Mouse (Mus musculus): ENCODE data around the gene Cwc27.
A peak's percentile ranks its signal among the peaks of the same experiment; 100 is the strongest.

Cwc27 gene

DNA sequence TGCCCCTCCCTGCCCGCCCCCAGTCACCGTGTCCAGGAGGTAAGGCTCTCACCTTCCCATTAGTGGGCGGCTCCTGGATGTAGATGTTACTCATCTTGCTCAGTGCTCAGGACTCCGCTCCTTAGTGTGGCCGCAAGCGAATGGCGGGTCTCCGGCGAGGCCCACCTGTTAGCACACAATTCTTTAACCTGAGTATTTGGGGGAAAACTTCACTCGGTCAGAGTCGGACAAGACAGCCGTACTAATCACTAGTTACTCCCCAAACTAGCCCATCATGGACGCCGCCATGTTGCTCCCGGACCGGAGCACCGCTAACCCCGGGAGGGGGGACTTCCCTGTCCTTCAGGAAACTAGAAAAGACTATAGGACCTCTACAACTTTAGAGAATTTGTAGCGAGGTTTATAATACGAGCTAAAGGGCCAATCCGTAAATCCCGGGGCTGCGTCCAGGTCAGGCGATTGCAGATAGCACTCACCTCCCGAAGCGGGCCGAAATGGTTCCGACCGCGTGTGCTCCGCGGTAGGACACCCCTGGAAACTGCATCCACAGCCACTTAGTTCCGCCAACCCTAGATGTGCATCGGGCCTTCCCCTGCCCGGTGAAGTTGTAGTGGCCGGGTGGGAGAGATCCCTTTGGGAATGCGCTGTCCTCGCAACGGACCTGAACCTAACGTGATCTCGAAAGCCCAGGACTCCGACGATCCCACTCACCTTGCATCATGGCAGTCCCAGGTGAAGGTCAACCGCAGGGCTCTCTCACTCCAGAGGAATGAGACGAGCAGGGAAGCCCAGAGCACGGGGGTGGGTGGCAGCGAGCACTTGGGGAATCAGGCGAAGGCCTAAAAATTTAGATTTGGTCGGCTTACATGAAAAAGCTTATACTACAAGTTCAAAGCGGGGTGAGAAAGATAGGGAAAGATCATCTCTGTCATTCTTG lies at the start of gene Cwc27:
Gene Cwc27, minus strand, starts transcription at position 508 of the 937 bp plus-strand sequence.
- DNase-seq = peak; percentile 86

DNA sequence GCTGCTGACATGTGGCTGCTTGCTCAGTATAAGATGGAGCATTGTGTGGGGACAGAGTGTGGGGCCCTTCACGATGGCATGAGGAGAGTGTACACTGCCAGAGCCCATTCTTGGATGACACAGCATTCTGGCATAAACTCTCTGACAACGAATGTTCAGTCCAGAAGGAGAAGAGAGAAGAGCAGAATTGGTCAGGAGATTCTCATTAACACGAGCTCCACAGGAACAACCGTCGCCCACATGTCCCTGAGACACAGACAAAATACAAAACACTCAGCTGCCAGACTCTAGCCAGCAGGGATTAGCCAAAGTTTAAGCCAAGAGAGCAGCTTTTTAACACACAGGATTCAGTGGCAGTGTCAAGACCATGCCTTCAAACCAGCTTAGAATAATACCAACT lies 49.8 kb upstream of the Cwc27 start:
- DNase-seq = no peak

DNA sequence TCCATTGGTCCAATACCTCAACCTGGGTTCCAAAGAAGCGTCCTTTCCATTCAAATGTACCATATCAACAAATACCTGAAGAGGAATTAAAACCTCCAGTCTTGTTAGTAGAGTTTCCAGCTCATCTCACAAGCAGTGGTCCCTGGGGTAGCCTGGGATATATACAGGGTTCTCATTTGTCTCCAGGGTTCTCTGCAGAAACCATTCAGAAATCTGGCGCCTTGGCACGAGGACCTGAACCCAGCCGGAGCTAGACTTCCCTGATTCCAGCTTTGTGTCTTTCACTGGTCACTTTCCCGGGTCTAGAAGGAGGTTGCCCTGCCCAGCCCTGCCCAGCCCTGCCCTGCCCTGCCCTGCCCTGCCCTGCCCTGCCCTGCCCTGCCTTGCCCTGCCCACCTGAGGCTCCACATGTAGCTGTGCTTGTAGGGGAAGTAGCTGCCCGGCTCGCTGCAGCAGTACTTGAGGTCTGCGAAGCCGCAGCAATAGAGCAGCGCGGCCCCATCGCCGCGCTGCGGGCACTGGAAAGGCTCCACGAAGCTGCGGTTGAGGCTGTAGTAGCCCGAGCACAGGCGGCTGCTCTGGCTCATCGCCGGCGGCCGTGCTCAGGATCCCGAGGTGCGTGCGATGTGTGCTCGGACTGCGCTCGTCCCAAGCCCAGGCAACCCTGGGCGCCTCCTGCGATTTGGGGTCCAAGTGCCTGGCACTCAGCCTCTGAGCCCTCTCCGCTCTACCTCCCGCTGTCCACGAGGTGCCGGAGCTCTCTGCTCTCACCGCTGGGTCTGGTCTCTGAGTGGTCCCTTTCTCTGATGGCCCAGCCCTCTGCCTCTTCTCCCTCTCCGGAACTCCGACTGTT lies 46.4 kb upstream of the Cwc27 start, which contains the start of gene Shisal2b:
Gene Shisal2b, minus strand, starts transcription at position 767 of the 853 bp plus-strand sequence.
- peak; percentile 10 for DNase-seq

DNA sequence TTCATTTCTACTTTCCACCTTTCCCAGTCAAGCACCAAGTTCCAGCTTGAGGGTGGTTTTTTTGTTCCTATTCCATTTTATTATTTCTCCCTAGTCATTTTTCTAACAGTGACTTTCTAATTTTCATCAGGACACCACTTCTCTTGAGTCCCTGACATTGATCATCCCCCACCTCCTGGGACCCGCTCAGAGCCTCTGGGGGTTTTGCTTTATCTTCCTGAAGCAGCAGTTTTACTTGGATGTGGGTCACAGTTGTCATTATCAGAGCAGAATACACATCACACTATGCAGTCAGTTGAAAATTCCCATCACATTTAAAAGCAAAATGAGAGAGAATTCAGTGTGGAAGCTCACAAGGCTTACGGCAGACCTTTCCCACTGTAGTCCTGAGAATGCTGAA lies 36.7 kb upstream of the Cwc27 start:
- no peak for DNase-seq

DNA sequence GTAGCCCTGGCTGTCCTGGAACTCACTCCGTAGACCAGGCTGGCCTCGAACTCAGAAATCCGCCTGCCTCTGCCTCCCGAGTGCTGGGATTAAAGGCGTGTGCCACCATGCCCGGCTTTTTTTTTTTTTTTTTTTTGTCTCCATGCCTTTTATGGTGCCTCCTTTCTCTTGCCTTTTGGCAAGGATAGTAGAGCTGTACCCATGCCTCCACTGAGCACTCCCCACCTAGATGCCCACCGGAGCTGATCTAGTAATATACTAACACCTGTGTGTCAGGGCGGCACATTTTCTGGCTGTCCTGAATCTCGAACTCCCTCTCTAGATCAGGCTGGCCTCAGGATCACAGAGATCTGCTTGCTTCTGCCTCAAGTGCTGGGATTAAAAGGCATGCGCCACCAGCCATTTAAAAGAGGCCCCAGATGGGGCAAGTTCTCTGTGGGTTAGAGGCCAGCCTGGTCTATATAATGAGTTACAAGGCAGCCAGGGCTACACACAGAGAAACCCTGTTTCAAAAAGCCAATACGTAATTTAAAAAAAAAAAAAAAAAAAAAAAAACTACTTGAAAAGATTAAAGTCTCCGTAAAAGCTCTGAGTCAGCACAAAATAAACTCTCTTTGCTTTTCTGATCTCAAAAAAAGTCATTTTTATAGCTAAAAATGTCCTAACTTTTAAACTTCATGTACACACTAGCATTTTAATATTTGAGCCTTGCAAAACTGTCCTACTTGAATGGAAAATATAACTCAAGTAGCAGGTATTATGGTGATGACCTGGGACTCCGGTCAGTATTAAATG lies 26.6 kb upstream of the Cwc27 start:
- DNase-seq = no peak

DNA sequence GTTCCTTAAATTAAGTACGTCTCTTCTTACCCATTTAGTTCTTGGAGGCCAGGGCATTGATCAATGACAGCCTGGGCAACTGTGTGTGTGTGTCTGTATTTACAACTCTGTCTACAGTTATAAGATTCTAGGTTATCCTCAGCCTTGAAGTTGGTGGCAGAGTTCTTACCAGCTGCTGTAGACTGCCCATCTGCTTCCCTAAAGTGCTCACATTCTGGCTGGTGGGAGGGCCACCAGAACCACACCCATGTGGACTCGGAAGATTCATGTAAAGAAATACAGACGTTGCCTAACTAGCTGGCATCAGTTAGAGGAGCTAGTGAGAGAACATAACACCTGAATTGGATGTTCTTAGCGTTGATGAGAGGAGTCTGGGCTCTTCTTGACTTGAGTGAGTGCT lies 25.0 kb upstream of the Cwc27 start:
- DNase-seq = no peak

DNA sequence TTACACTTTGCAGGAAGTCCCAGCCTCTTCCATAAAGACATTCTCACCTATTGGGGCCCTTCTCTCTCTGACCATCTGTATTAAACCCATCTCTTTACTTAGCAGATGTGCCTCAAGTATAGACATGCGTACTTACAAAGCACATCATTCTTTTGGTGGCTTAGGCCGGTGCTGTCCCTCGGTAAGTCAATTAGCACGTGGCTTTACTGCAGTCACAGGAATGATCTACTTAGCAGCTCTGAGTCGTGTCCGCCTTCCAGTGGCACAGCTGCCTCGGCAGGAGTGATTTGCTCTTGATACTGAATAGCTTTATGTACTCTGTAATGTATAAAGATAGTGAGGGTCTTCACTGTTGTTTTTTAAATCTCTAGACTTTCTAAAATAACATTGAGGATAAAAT lies 20.7 kb upstream of the Cwc27 start:
- DNase-seq = no peak

DNA sequence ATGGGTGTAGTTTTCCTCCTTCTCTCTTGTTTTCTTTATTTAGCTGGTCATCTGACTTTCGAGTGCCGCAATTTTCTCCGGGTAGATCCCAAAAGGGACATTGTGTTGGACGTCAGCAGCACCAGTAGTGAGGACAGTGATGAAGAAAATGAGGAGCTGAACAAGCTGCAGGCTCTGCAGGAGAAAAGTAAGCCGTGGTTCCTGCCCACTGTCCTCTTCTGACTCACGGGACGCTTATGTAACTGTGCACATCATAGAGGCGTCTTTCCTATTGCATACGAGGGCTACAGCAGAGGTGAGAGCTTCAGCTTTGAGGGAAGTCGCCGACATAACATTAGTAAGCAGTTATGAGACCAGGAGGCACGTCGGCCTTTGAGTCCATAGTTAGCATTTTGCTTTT lies 15.9 kb upstream of the Cwc27 start:
- DNase-seq = no peak

DNA sequence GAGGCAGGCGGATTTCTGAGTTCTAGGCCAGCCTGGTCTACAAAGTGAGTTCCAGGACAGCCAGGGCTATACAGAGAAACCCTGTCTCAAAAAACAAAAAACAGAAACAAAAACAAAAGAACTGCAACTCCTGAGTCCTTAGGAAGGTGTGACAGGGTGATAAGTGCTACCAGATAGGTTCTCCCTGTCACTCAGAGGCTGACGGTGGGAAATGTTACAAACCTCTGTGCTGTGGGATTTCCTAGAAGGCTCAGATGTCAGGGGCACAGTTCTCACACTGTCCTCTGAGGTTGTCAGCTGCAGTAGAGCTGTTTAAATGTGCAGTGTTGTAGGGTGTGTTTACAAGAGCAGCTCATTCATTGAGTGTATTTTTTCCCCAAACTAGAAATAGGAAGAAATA lies 8.5 kb upstream of the Cwc27 start:
- no peak for DNase-seq

DNA sequence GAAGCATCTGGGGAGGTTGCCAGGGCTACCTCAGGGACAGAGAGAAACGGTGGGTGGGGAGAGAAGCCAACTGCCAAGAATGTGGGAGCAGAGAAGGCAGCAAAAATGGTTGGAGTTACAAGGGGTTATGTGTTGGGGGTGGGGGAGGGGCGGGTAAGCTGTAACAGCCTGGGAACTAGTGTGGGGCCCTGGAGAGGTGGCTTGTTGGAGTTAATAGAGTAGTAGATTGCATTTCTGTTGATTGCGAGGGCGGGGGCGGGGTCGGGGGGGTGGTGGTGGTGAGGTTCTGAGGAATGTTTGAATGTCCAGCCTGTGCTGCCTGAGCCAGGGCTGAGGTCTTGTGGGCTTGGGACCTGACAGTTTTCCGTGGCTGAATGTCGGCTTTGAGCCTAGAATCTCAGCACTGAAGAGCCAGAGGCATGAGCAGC lies 5.5 kb upstream of the Cwc27 start:
- DNase-seq = no peak

DNA sequence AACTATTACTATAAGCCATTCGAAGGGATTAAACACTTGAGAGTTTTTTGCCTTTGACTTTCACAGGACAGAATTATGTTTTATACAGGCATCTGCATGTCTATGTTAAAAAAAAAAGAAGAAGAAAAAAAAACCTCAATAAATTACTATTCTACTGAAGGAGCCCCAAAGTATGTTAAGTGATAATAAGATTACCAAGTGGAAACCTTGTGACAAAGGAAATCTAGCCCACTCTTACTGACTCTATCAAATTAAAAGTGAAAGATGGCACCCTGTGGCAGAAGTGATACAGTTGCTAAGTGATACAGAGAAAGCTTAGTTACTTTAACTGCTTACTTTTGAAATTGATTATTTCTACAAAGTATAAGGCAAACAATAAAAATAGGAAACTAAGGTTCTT lies 5.0 kb upstream of the Cwc27 start:
- no peak for DNase-seq

DNA sequence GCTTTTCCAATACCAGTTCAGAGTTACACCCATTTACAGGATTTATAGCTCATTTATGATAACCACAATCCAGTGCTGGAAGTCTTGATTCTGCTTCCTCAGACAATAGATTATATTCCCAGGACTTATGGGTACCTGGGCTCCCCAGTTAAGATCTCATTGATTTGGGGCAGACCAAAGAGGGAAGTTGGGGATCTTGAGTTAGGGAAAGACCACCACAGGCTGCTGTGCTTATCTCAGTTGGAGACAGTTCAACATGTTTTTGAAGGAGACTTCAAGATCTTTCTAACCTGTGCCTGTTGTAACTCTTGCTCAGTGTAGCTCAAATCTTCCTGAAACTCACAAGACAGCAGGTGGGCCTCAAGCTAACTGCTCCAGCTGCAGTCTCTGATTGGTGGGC lies 4.2 kb upstream of the Cwc27 start:
- DNase-seq = no peak

DNA sequence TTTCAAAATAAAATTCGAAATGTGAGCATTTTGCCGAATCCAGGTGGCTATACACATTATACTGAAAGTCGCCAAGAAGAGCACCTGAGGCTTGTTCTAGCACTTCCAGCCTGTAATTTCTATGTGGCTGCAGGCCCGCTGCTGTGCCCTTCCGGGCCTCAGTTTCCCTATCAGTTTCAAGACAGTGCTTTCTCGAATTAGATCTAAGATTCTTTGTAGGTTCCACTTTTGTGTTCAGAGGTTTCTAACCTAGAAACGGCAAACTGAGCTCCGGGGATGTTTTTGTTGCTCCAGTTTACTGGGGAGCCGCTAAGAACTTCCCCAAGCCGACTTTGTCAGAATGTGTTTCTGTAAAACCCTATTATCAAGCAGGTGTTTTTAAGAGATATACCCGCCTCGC lies 754 bp upstream of the Cwc27 start:
- no peak for DNase-seq

DNA sequence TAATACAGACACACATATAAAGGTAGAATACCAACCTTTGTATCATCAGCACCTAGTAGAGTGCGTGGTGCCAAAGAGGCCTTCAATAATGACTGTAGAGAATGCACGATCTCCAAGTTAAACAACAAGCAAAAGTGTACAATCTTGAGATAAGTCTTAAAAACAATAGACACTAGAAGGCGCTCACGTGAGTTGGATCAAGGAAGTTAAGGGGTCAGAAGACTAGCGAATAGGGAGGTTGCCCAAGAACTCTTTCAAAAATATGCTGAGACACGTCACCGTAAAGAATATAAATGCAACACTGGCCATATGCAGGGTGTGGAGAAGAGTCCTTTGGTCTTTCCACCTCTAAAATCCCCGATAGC lies 690 bp downstream of the Cwc27 start:
- DNase-seq = peak; percentile 17

DNA sequence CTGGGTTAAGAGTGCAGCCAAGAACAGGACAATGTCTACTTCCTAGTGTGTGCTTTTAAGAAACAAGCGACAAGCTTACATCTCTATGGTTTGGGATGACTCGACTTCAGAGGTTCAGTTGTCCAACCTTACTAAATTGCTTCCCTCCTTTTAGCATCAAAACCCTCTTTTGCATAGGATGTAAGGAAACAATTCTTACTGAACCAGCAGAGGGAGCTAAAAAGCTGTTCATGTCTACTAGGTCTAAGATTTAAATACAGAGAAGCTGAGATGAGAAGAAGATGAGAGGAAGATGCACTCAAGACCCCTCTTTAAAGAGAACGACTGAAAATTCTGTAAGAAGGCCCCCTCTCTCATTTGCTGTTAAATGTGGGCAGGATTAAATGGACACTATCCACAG lies 11.3 kb downstream of the Cwc27 start:
- peak; percentile 22 for DNase-seq

DNA sequence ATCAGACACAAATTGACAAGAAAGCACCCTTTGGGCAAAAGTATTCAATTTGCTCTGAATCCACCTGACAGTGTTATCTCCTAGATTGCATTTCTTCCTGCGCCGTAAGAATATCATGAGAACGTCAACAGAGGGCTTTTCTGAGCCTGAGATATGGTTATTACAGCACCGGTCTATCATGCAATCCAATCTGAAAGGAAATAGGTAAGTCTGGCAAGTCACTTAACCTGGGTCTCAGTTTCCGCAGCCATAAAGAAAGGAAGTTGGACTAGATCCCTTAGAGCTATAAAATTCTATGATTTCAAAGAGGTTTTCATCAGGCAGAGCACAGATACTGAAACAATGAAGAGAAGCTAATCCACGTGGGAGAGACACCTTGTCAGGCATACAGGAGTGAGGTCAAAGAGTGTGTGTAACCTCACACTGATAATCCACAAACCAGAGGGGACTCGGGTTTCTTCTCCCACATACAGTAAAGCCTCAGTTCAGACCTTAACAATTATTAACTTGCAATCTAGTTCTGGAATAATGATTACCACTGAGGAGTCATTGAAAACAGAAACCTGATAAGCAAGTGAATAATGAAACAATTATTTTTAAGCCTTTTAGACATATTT lies 17.3 kb downstream of the Cwc27 start:
- DNase-seq = no peak

DNA sequence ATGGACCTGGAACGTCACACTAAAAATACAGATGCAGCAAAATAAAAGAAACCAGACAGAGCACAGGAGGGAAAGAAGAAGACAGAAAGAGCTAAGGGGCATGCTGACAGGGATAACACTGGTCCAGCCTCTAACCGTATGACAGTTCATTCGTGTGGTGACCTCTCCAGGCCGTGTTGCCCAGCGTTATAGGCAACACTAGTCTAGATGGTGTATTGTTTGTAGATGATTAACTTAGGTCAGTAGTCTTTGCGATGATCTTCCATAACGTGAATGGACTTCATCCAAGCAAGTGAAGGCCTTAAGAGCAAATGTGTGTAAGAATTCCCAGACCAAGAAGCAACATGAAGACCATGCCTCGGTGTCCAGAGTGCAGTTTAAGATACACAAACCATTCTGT lies 17.9 kb downstream of the Cwc27 start:
- DNase-seq = no peak

DNA sequence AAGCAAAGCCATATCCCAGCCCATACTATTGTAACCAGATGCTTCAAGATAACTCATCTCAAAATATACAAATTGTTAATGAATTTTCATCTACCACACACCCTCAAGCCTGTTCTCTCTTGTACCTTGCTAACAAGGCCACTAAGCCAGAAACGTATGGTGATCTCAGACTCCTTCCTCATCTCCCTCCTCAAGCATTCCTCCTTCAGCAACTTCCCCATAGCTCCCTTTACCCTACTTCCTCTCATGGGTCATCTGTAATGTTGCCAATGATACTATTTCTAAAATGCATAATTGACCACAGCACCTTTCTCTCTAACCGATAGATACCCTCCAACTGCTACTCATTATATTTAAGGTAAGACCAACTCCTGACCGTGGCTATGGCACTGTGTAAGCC lies 22.5 kb downstream of the Cwc27 start:
- no peak for DNase-seq

DNA sequence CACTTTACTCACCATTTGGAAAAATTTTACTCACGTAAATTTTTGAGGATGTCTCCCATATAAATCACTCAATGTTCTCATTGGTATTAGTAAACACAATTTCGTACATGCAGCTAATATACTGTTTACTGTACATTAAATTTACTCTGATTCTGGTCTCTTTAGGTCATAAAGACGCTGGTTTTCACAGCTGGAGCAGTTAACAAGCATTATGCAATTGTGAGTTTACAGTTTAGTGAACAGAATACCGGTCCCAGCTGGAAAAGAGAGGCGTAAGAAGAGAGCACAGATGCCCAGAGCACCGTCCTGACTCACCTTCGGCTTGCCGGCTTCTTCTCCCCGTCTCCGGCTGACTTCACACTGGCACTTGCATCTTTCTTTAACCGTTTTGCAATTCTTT lies 24.8 kb downstream of the Cwc27 start, which contains the start of gene Srek1ip1:
Gene Srek1ip1, plus strand, starts transcription at position 301 of the 400 bp plus-strand sequence.
- DNase-seq = no peak

DNA sequence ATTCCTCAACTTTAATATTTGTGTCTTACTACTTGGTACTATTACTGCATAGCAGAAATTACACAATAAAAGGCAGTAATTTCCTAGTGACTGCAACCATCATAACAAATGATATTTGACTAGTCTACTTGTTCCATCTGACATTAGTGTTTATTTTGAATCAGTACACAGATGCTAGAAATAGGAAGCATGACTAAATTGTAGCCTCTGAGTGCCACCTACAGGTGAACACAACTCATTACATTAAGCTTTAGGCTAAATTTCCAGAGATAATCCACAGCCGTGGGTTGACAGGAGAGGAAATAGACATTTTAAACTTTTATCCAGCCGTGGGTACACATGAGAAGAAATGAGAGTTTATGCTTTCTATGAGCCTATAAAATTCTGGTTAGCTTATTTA lies 27.3 kb downstream of the Cwc27 start:
- DNase-seq = peak; percentile 44

DNA sequence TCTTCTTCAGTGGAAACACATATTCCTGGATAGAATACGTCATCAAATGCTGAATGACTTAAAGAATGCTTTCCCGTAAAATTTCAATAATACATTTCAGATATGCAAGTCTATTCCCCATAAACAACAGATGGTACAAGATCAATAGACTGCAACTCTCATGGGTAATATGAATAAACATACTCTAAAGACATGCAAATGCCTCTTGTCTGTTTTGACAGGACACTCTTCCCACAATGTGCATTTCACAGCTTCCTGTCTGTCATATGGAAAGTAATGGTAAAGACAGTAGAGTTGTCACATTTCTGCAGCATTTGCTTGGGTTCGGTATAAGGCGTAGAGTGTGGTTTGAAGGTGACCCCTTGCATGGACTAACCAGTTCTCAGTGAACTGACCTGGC lies 29.7 kb downstream of the Cwc27 start:
- no peak for DNase-seq

DNA sequence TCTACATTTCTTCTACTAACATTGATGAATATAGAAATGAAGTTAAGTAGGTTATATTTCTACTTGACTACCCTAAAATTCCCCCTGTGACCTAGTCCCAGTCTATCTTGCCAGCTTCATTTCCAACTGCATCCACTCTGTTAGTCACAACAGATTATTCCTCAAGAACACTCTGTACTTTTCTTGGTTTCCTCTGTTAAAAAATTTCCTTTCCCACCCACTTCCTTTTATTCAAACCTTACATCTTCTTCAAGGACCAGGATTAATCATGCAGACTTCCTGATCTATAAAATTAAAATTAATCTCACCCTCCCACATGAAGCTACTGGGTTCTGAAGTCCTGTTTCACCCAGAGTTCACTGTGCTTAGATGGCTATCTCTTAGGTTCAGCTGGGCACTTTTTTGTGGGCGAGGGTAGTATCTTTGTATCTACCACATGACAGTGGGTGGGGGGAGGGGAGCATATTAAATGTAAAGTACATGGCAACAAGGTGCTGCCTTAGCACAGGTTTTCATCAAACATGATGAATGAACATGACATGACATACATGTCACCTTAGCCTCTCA lies 37.8 kb downstream of the Cwc27 start:
- no peak for DNase-seq

All from kidney, postnatal 14 days (tissue).